Mouse (Mus musculus) MEL (cell line): ENCODE measurements around the gene Glp2r. TPM values are rescaled to one million over a fixed set of nuclear protein-coding genes. Genes with fewer than 3 reads are reported as not detected.

Source experiments
- DNase-seq: peaks from one replicate; pipeline ENCODE4 v3.0.0; 2011; ENCODE audit warnings: low read depth, low spot score
- H3K27ac ChIP-seq: 2 replicates; pipeline ENCODE4 v1.5.1; 2012; ENCODE audit warnings: low read depth, mild to moderate bottlenecking, control low read depth, low read length, moderate library complexity; ENCODE audit not compliant: control insufficient read depth
- H3K27me3 ChIP-seq, 2 experiments: fragments of 150-350 bp in 1 of 2; sonication (generic) in 1 of 2; 2 replicates each; pipeline ENCODE4 v1.6.1; 2012; ENCODE audit warnings: low read length in 2 of 2, mild to moderate bottlenecking in 2 of 2, improper control_type of control experiment in 1 of 2, moderate library complexity in 1 of 2; ENCODE audit not compliant: insufficient read depth in 2 of 2, control insufficient read depth in 1 of 2
- H3K36me3 ChIP-seq, 2 experiments: 2 replicates each; pipeline ENCODE4 v1.6.1; 2012 to 2014; ENCODE audit warnings: low read length in 2 of 2, improper control_type of control experiment in 1 of 2, inconsistent platforms in 1 of 2, mild to moderate bottlenecking in 1 of 2; ENCODE audit not compliant: insufficient read depth in 2 of 2, control insufficient read depth in 1 of 2
- H3K4me1 ChIP-seq, 2 experiments: fragments of 150-350 bp in 1 of 2; sonication (generic) in 1 of 2; 2 replicates each; pipeline ENCODE4 v1.6.1; 2012; ENCODE audit warnings: low read length in 2 of 2, improper control_type of control experiment in 1 of 2, mild to moderate bottlenecking in 1 of 2; ENCODE audit not compliant: insufficient read depth in 2 of 2, control insufficient read depth in 1 of 2
- H3K4me3 ChIP-seq, 2 experiments: fragments of 150-350 bp in 1 of 2; sonication (generic) in 1 of 2; 2 replicates each; pipeline ENCODE4 v1.5.1; 2012; ENCODE audit warnings: low read depth in 2 of 2, low read length in 2 of 2, mild to moderate bottlenecking in 2 of 2, moderate library complexity in 2 of 2, control low read depth in 1 of 2, improper control_type of control experiment in 1 of 2; ENCODE audit not compliant: control insufficient read depth in 1 of 2, insufficient read depth in 1 of 2
- H3K79me2 ChIP-seq: 2 replicates; pipeline ENCODE4 v1.6.1; 2012; ENCODE audit warnings: mild to moderate bottlenecking, low read length, moderate library complexity; ENCODE audit not compliant: control insufficient read depth, poor library complexity, insufficient read depth
- H3K9ac ChIP-seq: 2 replicates; pipeline ENCODE4 v1.6.1; 2012; ENCODE audit warnings: low read depth, mild to moderate bottlenecking, control low read depth, low read length, moderate library complexity; ENCODE audit not compliant: control insufficient read depth, poor library complexity, severe bottlenecking
- H3K9me3 ChIP-seq: fragments of 150-350 bp; sonication (generic); replicated peaks from 2 replicates; pipeline ENCODE4 v1.6.1; 2012; ENCODE audit warnings: mild to moderate bottlenecking, low read length, improper control_type of control experiment, moderate library complexity; ENCODE audit not compliant: insufficient read depth
- BHLHE40 ChIP-seq: IDR thresholded peaks from 2 replicates; pipeline ENCODE4 v1.6.1; 2012; ENCODE audit warnings: low read depth, mild to moderate bottlenecking, inconsistent platforms, low read length, improper control_type of control experiment, borderline replicate concordance
- CHD1 ChIP-seq: IDR thresholded peaks from 2 replicates; pipeline ENCODE4 v1.6.1; 2012; ENCODE audit warnings: low read depth, mild to moderate bottlenecking, inconsistent platforms, low read length, improper control_type of control experiment
- CHD2 ChIP-seq: IDR thresholded peaks from 2 replicates; pipeline ENCODE4 v1.6.1; 2011; ENCODE audit warnings: low read length, improper control_type of control experiment
- CTCF ChIP-seq, 3 experiments: IDR thresholded peaks in 2 of 3; conservative IDR thresholded peaks in 1 of 3; 2 replicates each; pipeline ENCODE4 v1.5.1; 2011 to 2012; ENCODE audit warnings: low read length in 3 of 3, low read depth in 2 of 3, mild to moderate bottlenecking in 2 of 3, improper control_type of control experiment in 1 of 3, inconsistent platforms in 1 of 3, mixed read lengths in 1 of 3, moderate library complexity in 1 of 3; ENCODE audit not compliant: control insufficient read depth in 1 of 3, insufficient read depth in 1 of 3, poor library complexity in 1 of 3, severe bottlenecking in 1 of 3
- ELF1 ChIP-seq: IDR thresholded peaks from 2 replicates; pipeline ENCODE4 v1.6.1; 2014; ENCODE audit warnings: low read depth, mild to moderate bottlenecking, inconsistent platforms, low read length, improper control_type of control experiment, moderate library complexity
- ETS1 ChIP-seq: IDR thresholded peaks from 2 replicates; pipeline ENCODE4 v1.6.1; 2012; ENCODE audit warnings: low read depth, mild to moderate bottlenecking, inconsistent platforms, low read length, improper control_type of control experiment, moderate library complexity
- GABPA ChIP-seq: IDR thresholded peaks from 2 replicates; pipeline ENCODE4 v1.6.1; 2012; ENCODE audit warnings: low read depth, mild to moderate bottlenecking, inconsistent platforms, low read length, improper control_type of control experiment, moderate library complexity
- GATA1 ChIP-seq: IDR thresholded peaks from 2 replicates; pipeline ENCODE4 v1.6.1; 2011; ENCODE audit warnings: low read depth, low read length, improper control_type of control experiment
- KAT2A ChIP-seq: conservative IDR thresholded peaks from 2 replicates; pipeline ENCODE4 v1.6.1; 2012; ENCODE audit warnings: low read depth, low read length, improper control_type of control experiment, inconsistent platforms
- MXI1 ChIP-seq: IDR thresholded peaks from 2 replicates; pipeline ENCODE4 v1.6.1; 2011; ENCODE audit warnings: mild to moderate bottlenecking, low read depth, low read length, improper control_type of control experiment
- MYC ChIP-seq: IDR thresholded peaks from 2 replicates; pipeline ENCODE4 v1.6.1; 2011; ENCODE audit warnings: low read depth, mild to moderate bottlenecking, low read length, improper control_type of control experiment, moderate library complexity
- NELFE ChIP-seq: IDR thresholded peaks from 2 replicates; pipeline ENCODE4 v1.6.1; 2011; ENCODE audit warnings: low read depth, low read length, improper control_type of control experiment
- NRF1 ChIP-seq: IDR thresholded peaks from 2 replicates; pipeline ENCODE4 v1.6.1; 2014; ENCODE audit warnings: low read depth, mild to moderate bottlenecking, inconsistent platforms, low read length, improper control_type of control experiment, moderate library complexity; ENCODE audit not compliant: poor library complexity, insufficient read depth, severe bottlenecking
- POLR2A ChIP-seq, 2 experiments: IDR thresholded peaks; 2 replicates each; pipeline ENCODE4 v1.6.1; 2011 to 2012; ENCODE audit warnings: low read length in 2 of 2, mild to moderate bottlenecking in 2 of 2, control low read depth in 1 of 2, improper control_type of control experiment in 1 of 2, low read depth in 1 of 2, moderate library complexity in 1 of 2; ENCODE audit not compliant: control insufficient read depth in 1 of 2, insufficient read depth in 1 of 2, poor library complexity in 1 of 2
- RAD21 ChIP-seq: IDR thresholded peaks from 2 replicates; pipeline ENCODE4 v1.6.1; 2011; ENCODE audit warnings: mild to moderate bottlenecking, low read depth, low read length, improper control_type of control experiment
- RCOR1 ChIP-seq: IDR thresholded peaks from 2 replicates; pipeline ENCODE4 v1.6.1; 2012; ENCODE audit warnings: low read depth, mild to moderate bottlenecking, inconsistent platforms, low read length, improper control_type of control experiment
- TBP ChIP-seq: IDR thresholded peaks from 2 replicates; pipeline ENCODE4 v1.8.0; 2011; ENCODE audit warnings: low read depth, low read length, improper control_type of control experiment
- TCF12 ChIP-seq: IDR thresholded peaks from 2 replicates; pipeline ENCODE4 v1.6.1; 2014; ENCODE audit warnings: low read depth, mild to moderate bottlenecking, inconsistent platforms, low read length, improper control_type of control experiment, moderate library complexity
- UBTF ChIP-seq: IDR thresholded peaks from 2 replicates; pipeline ENCODE4 v1.6.1; 2012; ENCODE audit warnings: low read depth, mild to moderate bottlenecking, inconsistent platforms, low read length, improper control_type of control experiment, moderate library complexity, borderline replicate concordance; ENCODE audit not compliant: insufficient read depth
- USF1 ChIP-seq: IDR thresholded peaks from 2 replicates; pipeline ENCODE4 v1.6.1; 2014; ENCODE audit warnings: low read depth, mild to moderate bottlenecking, inconsistent platforms, low read length, improper control_type of control experiment, moderate library complexity
- USF2 ChIP-seq, 2 experiments: IDR thresholded peaks; 2 replicates each; pipeline ENCODE4 v1.6.1; 2011 to 2012; ENCODE audit warnings: improper control_type of control experiment in 2 of 2, low read length in 2 of 2, borderline replicate concordance in 1 of 2, inconsistent platforms in 1 of 2, low read depth in 1 of 2, mild to moderate bottlenecking in 1 of 2; ENCODE audit not compliant: insufficient read depth in 1 of 2
- ZC3H11A ChIP-seq: IDR thresholded peaks from 2 replicates; pipeline ENCODE4 v1.6.1; 2012; ENCODE audit warnings: low read depth, mild to moderate bottlenecking, inconsistent platforms, low read length, improper control_type of control experiment
- ZMIZ1 ChIP-seq: IDR thresholded peaks from 2 replicates; pipeline ENCODE4 v1.6.1; 2012; ENCODE audit warnings: low read depth, mild to moderate bottlenecking, inconsistent platforms, low read length, improper control_type of control experiment, moderate library complexity
- ZNF384 ChIP-seq: IDR thresholded peaks from 2 replicates; pipeline ENCODE4 v1.6.1; 2012; ENCODE audit warnings: low read depth, mild to moderate bottlenecking, inconsistent platforms, low read length, improper control_type of control experiment
- polyA plus RNA-seq, 2 experiments: library from polyadenylated mRNA; stranded (reverse) in 1 of 2; unstranded in 1 of 2; fragments of >175 nt in 1 of 2; fragments of >200 nt in 1 of 2; gene quantifications; 2 replicates each; pipeline versions ENCODE4 v1.2.1 to v1.2.4; 2012; ENCODE audit warnings: low replicate concordance in 2 of 2, low read depth in 1 of 2; ENCODE audit not compliant: insufficient read length in 2 of 2, insufficient read depth in 1 of 2, missing spikeins in 1 of 2
- total RNA-seq: library from RNA; depleted of rRNA; stranded (reverse); fragments of 300-350 nt; gene quantifications from 2 replicates; pipeline ENCODE4 v1.2.3, GENCODE M21; 2012

Glp2r gene
- total and polyA plus RNA-seq, 3 experiments = not detected

DNA sequence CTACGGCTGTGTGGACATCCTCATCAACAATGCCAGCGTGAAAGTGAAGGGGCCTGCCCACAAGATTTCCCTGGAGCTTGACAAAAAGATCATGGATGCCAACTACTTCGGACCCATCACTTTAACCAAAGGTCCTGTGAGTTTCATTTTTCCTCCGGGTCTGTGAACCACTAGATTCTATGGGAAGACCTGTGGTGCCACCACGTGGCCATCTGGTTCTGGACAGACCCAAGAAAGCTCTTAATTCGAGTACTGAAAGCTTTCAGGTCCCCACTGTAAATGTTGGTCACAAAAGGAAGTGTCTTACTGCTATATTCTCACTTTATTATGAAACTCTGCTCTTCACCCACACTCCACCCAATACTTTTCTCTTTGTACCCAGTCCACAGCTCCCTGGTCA, 40.6 kb upstream of the Glp2r start:
- Histone ChIP-seq H3K79me2 (no peaks in the 10 kb centered on the region), H3K4me3 (no peak overlapping the region), H3K27me3 (no peaks in the 10 kb centered on the region), H3K36me3 (no peaks in the 10 kb centered on the region), H3K9me3 (no peaks in the 10 kb centered on the region), H3K4me1 (no peaks in the 10 kb centered on the region), H3K27ac (no peak overlapping the region), H3K9ac (no peak overlapping the region)
- TF ChIP-seq CHD1 (no peak), KAT2A (no peak), ZMIZ1 (no peak), RCOR1 (no peak), MYC (no peak), TCF12 (no peak), ELF1 (no peak), NRF1 (no peak), USF1 (no peak), GABPA (no peak), CTCF (IDR thresholded peaks at IDR 0.05 in 2 of 3, conservative IDR thresholded peaks at IDR 0.05 in 1 of 3; ENCODE audit: control insufficient read depth in 1 of 3, insufficient read depth in 1 of 3, low read depth in 2 of 3, low read length in 3 of 3, poor library complexity in 1 of 3, severe bottlenecking in 1 of 3) (no peak), GATA1 (no peak), ETS1 (no peak), MXI1 (no peak), TBP (no peak), RAD21 (no peak), BHLHE40 (no peak)
- DNase-seq = no peak

DNA sequence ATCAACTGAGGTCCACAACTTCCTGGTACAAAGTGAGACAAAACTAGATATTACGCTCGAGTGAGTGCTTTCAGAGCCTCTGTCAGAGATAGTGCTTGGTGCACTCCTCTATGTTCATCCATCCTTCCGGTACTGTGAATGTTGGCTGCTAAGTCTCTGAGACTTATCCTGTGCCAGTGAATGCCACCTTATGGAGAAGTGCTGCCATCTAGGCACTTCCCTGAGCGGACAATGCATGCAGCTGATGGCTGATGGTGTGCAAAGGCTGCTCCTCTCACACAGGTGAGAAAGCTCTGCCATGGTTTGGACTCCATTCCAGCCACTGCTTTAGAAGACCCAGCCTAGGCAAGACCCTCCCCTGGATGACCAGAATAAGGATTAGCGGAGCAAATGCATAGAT, 37.1 kb upstream of the Glp2r start:
- no peak overlapping the region for H3K9ac ChIP-seq
- TF ChIP-seq RCOR1 (no peak), ETS1 (no peak), MYC (no peak), NELFE (no peak), CHD2 (no peak), ELF1 (no peak), NRF1 (no peak), USF2 (IDR thresholded peaks at IDR 0.05; ENCODE audit: borderline replicate concordance in 1 of 2, insufficient read depth in 1 of 2, low read depth in 1 of 2, low read length in 2 of 2) (no peak), ZNF384 (no peak), POLR2A (IDR thresholded peaks at IDR 0.05; ENCODE audit: control insufficient read depth in 1 of 2, insufficient read depth in 1 of 2, low read depth in 1 of 2, low read length in 2 of 2, poor library complexity in 1 of 2) (no peak), UBTF (no peak), ZC3H11A (no peak), GATA1 (no peak)
- no peak overlapping the region for H3K27ac ChIP-seq
- H3K36me3 ChIP-seq = no peaks in the 10 kb centered on the region
- H3K4me1 ChIP-seq = no peaks in the 10 kb centered on the region
- no peaks in the 10 kb centered on the region for H3K9me3 ChIP-seq
- no peaks in the 10 kb centered on the region for H3K79me2 ChIP-seq
- no peak overlapping the region for H3K4me3 ChIP-seq
- no peak for DNase-seq
- H3K27me3 ChIP-seq = no peaks in the 10 kb centered on the region
